Mouse (Mus musculus) embryonic fibroblast, embryonic 13.5 days (primary cell): ENCODE measurements at regions not wholly inside any gene's neighbourhood (a gene's known extent, or its start where the extent isn't known, plus 50 kb on each side); places are given as distances from the start of the nearest gene placed in this dataset.

ENCODE experiments used
- CTCF ChIP-seq: IDR thresholded peaks from 2 replicates; pipeline ENCODE4 v1.5.1; 2011; ENCODE audit warnings: mild to moderate bottlenecking, control low read depth, low read length, moderate library complexity, borderline replicate concordance; ENCODE audit not compliant: insufficient read depth
- POLR2A ChIP-seq: IDR thresholded peaks from 2 replicates; pipeline ENCODE4 v1.6.1; 2011; ENCODE audit warnings: low read depth, mild to moderate bottlenecking, control low read depth, low read length, moderate library complexity

GRCm38 (mm10) chr1:75915311-75915710 lies 369.2 kb downstream of the Slc4a3 start:
- TF ChIP-seq POLR2A (no peak), CTCF (no peak)
